Mouse (Mus musculus): Measurements from ENCODE around the gene Anapc1. TPM values are rescaled to one million over a fixed set of nuclear protein-coding genes. Genes with fewer than 3 reads are reported as not detected.
A peak's percentile ranks its signal among the peaks of the same experiment; 100 is the strongest.

Anapc1 gene
- polyA plus RNA-seq, 1 experiment from 2014 or later, result 61.6 TPM

DNA sequence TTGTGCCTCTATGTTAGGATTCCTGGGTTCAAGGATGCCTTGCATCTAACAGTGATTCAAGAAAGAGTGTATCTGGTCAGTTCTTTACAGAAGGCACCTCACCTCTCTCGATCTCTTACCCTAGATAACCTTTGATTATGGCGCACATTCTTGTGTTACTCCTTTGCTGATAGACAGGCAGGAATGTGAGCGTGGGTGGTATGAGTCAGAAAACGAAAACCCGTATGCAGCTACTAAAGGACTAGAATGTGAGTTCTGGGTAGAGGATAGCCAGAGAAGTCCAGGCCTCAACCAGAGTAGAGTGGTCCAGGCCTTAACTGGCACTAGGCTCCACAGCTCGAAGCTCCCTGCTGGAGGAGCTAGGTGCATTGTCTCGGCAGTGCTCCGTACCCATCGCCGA is 5.6 kb upstream of the Anapc1 start:
- H3K27me3 ChIP-seq (ENCODE audit: control insufficient read depth, insufficient read depth, low read length), result no peaks in the 10 kb centered on the region
- no peak overlapping the region for H3K27ac ChIP-seq (ENCODE audit: low read length)
- ATAC-seq (ENCODE audit: insufficient read depth, low FRiP score), result no peak
- no peaks in the 10 kb centered on the region for H3K9me3 ChIP-seq (replicated peaks; ENCODE audit: control insufficient read depth, low read length)
- no peaks in the 10 kb centered on the region for H3K4me1 ChIP-seq (ENCODE audit: control insufficient read depth, insufficient read depth, low read length)
- H3K9ac ChIP-seq (ENCODE audit: low read length), result no peak overlapping the region
- H3K4me2 ChIP-seq (ENCODE audit: low read depth, low read length), result no peak overlapping the region
- H3K4me3 ChIP-seq (replicated peaks; ENCODE audit: low read length), result no peak overlapping the region
- H3K36me3 ChIP-seq (ENCODE audit: control insufficient read depth, insufficient read depth, low read length), result no peaks in the 10 kb centered on the region
- WGBS, result 79% methylated on average over 10 of the region's 10 CpGs

DNA sequence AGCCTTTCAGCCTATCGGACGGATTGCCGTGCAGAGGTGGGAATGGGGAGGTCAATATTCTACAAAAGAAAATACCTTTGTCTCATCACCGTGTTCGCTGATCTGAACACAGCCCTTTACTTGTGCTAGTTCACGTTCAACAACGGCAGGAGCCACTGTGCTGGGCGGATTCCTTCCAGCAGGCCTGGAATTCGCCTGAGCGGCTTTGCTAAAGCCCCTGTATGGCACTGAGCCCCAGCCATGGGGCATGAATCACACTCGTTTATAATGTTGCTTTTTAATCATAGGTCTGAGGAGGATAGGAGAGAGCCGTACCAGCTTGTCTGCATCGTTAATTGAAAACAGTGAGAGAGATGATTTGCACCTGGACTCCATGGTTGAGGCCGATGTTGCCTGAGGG is 5.1 kb upstream of the Anapc1 start:
- Histone ChIP-seq H3K4me1 (ENCODE audit: control insufficient read depth, insufficient read depth, low read length) (no peaks in the 10 kb centered on the region), H3K27me3 (ENCODE audit: control insufficient read depth, insufficient read depth, low read length) (no peaks in the 10 kb centered on the region), H3K27ac (ENCODE audit: low read length) (no peak overlapping the region), H3K9ac (ENCODE audit: low read length) (no peak overlapping the region), H3K4me2 (ENCODE audit: low read depth, low read length) (no peak overlapping the region), H3K36me3 (ENCODE audit: control insufficient read depth, insufficient read depth, low read length) (no peaks in the 10 kb centered on the region), H3K4me3 (replicated peaks; ENCODE audit: low read length) (no peak overlapping the region), H3K9me3 (replicated peaks; ENCODE audit: control insufficient read depth, low read length) (no peaks in the 10 kb centered on the region)
- ATAC-seq (ENCODE audit: insufficient read depth, low FRiP score), result no peak; the same call in 1 of the 2 replicates
- WGBS, result 63% methylated on average over 14 of the region's 14 CpGs

DNA sequence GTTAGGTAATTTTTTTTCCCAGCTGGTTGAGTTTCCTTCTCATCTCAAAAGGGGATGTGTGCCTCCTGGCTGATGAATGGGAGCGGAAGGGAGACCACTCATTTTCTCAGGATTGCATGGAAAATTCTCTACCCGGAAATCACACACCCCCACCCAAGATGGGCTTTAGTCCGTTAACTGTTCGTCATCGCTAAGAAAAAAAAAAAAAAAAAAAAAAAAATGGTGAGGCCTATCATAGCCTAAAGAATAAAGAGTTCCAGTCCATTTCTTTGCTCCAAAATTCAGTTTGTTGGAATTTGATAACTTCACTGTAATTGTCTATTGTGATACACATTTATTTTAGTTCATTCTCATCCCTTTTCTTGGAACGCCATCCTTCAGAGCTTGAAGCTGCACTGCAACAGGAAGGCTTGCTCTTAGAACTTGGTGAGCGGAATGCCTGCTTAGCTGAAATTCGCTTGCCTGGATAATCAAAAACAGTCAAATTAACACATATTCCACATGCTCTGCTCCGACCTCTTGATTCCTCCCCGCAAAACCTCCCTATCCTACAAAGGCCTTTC is 448 bp upstream of the Anapc1 start:
- Histone ChIP-seq H3K27ac (ENCODE audit: low read length) (peak overlapping the region; percentile 88), H3K4me1 (ENCODE audit: control insufficient read depth, insufficient read depth, low read length) (peaks cover 8% of the 10 kb centered on the region), H3K4me2 (ENCODE audit: low read depth, low read length) (peak overlapping the region; percentile 84), H3K9ac (ENCODE audit: low read length) (peak overlapping the region; percentile 99), H3K9me3 (replicated peaks; ENCODE audit: control insufficient read depth, low read length) (no peaks in the 10 kb centered on the region), H3K27me3 (ENCODE audit: control insufficient read depth, insufficient read depth, low read length) (no peaks in the 10 kb centered on the region), H3K36me3 (ENCODE audit: control insufficient read depth, insufficient read depth, low read length) (no peaks in the 10 kb centered on the region), H3K4me3 (replicated peaks; ENCODE audit: low read length) (peak overlapping the region; percentile 98)
- WGBS, result 46% methylated on average over 10 of the region's 10 CpGs
- ATAC-seq (ENCODE audit: insufficient read depth, low FRiP score), result peak; percentile 79; the same call in 1 of the 2 replicates

DNA sequence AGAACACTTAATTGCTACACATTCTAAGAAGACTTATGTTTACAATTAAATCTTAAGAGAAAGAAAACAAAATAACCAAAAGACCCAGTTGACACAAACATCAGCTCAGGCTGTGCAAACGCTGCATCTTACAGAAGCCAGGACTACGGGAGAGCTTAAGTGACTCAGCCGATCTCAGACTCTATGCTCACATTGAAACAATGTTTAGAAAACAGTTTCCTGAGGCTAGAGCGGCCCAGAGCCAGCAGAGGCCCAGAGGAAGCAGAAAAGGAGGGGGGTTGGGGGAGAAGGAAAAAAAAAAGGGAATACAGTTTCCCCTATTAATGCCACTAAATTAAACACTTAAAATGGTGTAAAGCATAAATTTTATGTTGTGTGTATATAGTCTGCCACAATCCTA is 6.5 kb downstream of the Anapc1 start:
- no peak for ATAC-seq (ENCODE audit: insufficient read depth, low FRiP score)
- no peaks in the 10 kb centered on the region for H3K9me3 ChIP-seq (replicated peaks; ENCODE audit: control insufficient read depth, low read length)
- H3K36me3 ChIP-seq (ENCODE audit: control insufficient read depth, insufficient read depth, low read length), result peaks cover 21% of the 10 kb centered on the region
- H3K9ac ChIP-seq (ENCODE audit: low read length), result no peak overlapping the region
- H3K27ac ChIP-seq (ENCODE audit: low read length), result no peak overlapping the region
- H3K4me2 ChIP-seq (ENCODE audit: low read depth, low read length), result no peak overlapping the region
- H3K4me3 ChIP-seq (replicated peaks; ENCODE audit: low read length), result no peak overlapping the region
- H3K4me1 ChIP-seq (ENCODE audit: control insufficient read depth, insufficient read depth, low read length), result peaks cover under 1% of the 10 kb centered on the region; the same call in 1 of the 2 replicates
- 43% methylated on average over 4 of the region's 4 CpGs for WGBS
- no peaks in the 10 kb centered on the region for H3K27me3 ChIP-seq (ENCODE audit: control insufficient read depth, insufficient read depth, low read length)

DNA sequence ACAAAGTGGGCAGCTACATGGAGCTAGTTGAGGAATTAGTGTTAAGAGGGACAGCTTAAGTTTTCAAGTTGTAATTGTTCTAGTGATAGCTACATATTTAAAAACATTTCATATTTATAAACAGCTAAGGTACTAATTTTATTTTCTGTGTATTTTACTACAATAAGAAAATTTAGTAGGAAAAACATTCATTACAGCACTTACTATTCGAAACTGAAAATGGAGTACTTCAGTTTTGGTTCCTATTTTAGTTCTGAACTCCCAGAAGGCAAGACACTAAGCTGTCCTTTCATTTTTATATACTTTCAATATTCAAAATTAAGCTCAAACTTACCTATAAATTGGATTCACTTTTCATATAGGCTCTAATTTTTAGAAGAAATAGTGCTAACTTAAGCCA is 66.6 kb downstream of the Anapc1 start:
- ATAC-seq (ENCODE audit: insufficient read depth, low FRiP score), result no peak
- peaks cover 12% of the 10 kb centered on the region; the same call in 1 of the 2 replicates for H3K36me3 ChIP-seq (ENCODE audit: control insufficient read depth, insufficient read depth, low read length)
- H3K4me3 ChIP-seq (replicated peaks; ENCODE audit: low read length), result no peak overlapping the region
- H3K9ac ChIP-seq (ENCODE audit: low read length), result no peak overlapping the region
- no peaks in the 10 kb centered on the region for H3K9me3 ChIP-seq (replicated peaks; ENCODE audit: control insufficient read depth, low read length)
- WGBS, result 92% methylated on average over 1 of the region's 1 CpGs
- no peaks in the 10 kb centered on the region for H3K27me3 ChIP-seq (ENCODE audit: control insufficient read depth, insufficient read depth, low read length)
- H3K27ac ChIP-seq (ENCODE audit: low read length), result no peak overlapping the region
- no peak overlapping the region for H3K4me2 ChIP-seq (ENCODE audit: low read depth, low read length)
- no peaks in the 10 kb centered on the region for H3K4me1 ChIP-seq (ENCODE audit: control insufficient read depth, insufficient read depth, low read length)

DNA sequence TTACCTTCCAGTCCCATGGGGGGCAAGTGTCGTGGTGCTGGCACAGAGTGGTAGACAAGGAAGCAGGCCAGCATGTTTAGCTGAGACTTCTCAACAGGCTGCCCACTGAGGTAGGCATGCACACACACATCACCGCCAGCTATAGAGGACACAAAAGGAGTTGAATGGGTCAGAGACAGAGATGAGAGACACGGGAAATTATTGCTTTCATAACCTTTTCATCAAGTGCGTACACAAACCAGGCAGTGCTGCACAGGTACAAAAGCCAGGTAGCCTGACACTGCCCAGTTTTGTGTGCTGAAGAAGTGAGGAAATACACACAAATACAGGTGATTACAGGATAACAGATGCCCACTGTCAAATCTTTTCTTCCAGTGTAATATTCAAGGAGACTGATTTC is 71.8 kb downstream of the Anapc1 start:
- WGBS, result 90% methylated on average over 4 of the region's 4 CpGs
- no peak overlapping the region for H3K4me2 ChIP-seq (ENCODE audit: low read depth, low read length)
- no peak for ATAC-seq (ENCODE audit: insufficient read depth, low FRiP score)
- peaks cover 35% of the 10 kb centered on the region for H3K36me3 ChIP-seq (ENCODE audit: control insufficient read depth, insufficient read depth, low read length)
- no peaks in the 10 kb centered on the region for H3K27me3 ChIP-seq (ENCODE audit: control insufficient read depth, insufficient read depth, low read length)
- H3K9ac ChIP-seq (ENCODE audit: low read length), result no peak overlapping the region
- H3K4me1 ChIP-seq (ENCODE audit: control insufficient read depth, insufficient read depth, low read length), result peaks cover 5% of the 10 kb centered on the region
- H3K9me3 ChIP-seq (replicated peaks; ENCODE audit: control insufficient read depth, low read length), result no peaks in the 10 kb centered on the region
- H3K4me3 ChIP-seq (replicated peaks; ENCODE audit: low read length), result no peak overlapping the region
- no peak overlapping the region for H3K27ac ChIP-seq (ENCODE audit: low read length)

DNA sequence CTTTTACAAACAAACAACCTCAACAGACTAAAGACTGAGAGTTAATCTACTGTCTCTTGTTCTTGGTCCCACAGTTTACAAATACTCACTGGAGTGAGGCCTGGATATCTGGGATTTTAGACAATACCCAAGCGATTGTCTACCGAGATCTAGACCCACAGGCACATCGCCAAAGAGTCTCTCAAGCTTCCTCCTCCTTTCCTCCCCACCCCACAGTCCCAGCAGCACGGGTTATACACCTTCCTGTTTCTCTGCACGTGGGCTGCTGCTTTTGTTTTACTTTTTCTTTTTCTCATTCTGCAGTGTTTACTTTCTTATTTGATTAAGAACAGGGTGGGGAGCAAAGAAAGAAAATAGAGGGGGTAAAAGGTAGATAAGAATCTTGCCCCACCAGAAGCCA is 73.8 kb downstream of the Anapc1 start:
- Histone ChIP-seq H3K27ac (ENCODE audit: low read length) (peak overlapping the region; percentile 49), H3K4me3 (replicated peaks; ENCODE audit: low read length) (no peak overlapping the region), H3K27me3 (ENCODE audit: control insufficient read depth, insufficient read depth, low read length) (no peaks in the 10 kb centered on the region), H3K4me1 (ENCODE audit: control insufficient read depth, insufficient read depth, low read length) (peaks cover 5% of the 10 kb centered on the region), H3K9me3 (replicated peaks; ENCODE audit: control insufficient read depth, low read length) (no peaks in the 10 kb centered on the region), H3K36me3 (ENCODE audit: control insufficient read depth, insufficient read depth, low read length) (peaks cover 32% of the 10 kb centered on the region), H3K4me2 (ENCODE audit: low read depth, low read length) (no peak overlapping the region), H3K9ac (ENCODE audit: low read length) (no peak overlapping the region)
- no peak for ATAC-seq (ENCODE audit: insufficient read depth, low FRiP score)
- WGBS, result 59% methylated on average over 5 of the region's 5 CpGs

DNA sequence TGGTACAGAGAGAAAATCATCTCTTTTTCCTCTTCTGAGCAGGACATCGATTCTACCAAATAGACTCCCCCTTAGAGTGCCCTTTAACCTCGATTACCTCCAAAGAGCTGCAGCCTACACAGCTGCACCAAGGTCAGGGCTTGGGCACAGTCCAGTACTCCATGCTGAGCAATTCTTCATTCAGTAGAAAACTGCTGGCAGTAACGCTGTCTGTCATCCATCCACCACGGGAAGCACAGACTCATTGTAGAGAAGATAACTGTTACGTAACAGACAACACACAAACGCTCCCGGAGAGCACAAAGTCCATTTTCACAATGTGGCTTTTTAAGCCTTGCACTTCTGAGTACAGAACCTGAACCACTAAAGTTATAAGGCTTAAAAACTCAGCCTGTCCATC is 74.9 kb downstream of the Anapc1 start:
- 85% methylated on average over 7 of the region's 7 CpGs for WGBS
- ATAC-seq (ENCODE audit: insufficient read depth, low FRiP score), result no peak
- Histone ChIP-seq H3K27me3 (ENCODE audit: control insufficient read depth, insufficient read depth, low read length) (no peaks in the 10 kb centered on the region), H3K9ac (ENCODE audit: low read length) (no peak overlapping the region), H3K4me2 (ENCODE audit: low read depth, low read length) (no peak overlapping the region), H3K36me3 (ENCODE audit: control insufficient read depth, insufficient read depth, low read length) (peaks cover 32% of the 10 kb centered on the region), H3K27ac (ENCODE audit: low read length) (no peak overlapping the region), H3K9me3 (replicated peaks; ENCODE audit: control insufficient read depth, low read length) (no peaks in the 10 kb centered on the region), H3K4me1 (ENCODE audit: control insufficient read depth, insufficient read depth, low read length) (peaks cover 5% of the 10 kb centered on the region), H3K4me3 (replicated peaks; ENCODE audit: low read length) (no peak overlapping the region)

DNA sequence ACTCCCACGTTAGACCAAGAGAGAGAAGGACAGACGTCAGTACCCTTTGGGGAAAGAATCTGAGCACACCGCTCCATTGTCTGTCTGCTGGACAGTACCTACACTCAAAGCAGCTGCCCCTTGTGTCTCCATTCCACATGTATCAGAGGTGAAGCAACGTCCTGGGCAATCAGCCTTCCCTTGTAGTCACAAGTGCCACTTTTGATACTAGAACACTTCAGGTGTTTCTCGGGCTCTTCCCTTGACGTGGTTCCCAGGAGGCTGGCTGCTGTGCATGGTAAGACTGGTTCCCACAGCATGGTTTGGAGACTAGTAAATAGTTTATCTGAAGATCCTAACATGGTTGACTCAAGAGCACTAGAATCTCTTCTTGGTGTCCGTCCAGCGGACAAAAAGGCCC is 76.0 kb downstream of the Anapc1 start:
- Histone ChIP-seq H3K36me3 (ENCODE audit: control insufficient read depth, insufficient read depth, low read length) (peaks cover 32% of the 10 kb centered on the region), H3K9me3 (replicated peaks; ENCODE audit: control insufficient read depth, low read length) (no peaks in the 10 kb centered on the region), H3K4me1 (ENCODE audit: control insufficient read depth, insufficient read depth, low read length) (peaks cover 5% of the 10 kb centered on the region), H3K9ac (ENCODE audit: low read length) (no peak overlapping the region), H3K4me3 (replicated peaks; ENCODE audit: low read length) (no peak overlapping the region), H3K27ac (ENCODE audit: low read length) (no peak overlapping the region), H3K4me2 (ENCODE audit: low read depth, low read length) (no peak overlapping the region), H3K27me3 (ENCODE audit: control insufficient read depth, insufficient read depth, low read length) (no peaks in the 10 kb centered on the region)
- no peak for ATAC-seq (ENCODE audit: insufficient read depth, low FRiP score)
- WGBS, result 92% methylated on average over 8 of the region's 8 CpGs

All from stomach, embryonic 16.5 days (tissue).